In the genomic region with DNA sequence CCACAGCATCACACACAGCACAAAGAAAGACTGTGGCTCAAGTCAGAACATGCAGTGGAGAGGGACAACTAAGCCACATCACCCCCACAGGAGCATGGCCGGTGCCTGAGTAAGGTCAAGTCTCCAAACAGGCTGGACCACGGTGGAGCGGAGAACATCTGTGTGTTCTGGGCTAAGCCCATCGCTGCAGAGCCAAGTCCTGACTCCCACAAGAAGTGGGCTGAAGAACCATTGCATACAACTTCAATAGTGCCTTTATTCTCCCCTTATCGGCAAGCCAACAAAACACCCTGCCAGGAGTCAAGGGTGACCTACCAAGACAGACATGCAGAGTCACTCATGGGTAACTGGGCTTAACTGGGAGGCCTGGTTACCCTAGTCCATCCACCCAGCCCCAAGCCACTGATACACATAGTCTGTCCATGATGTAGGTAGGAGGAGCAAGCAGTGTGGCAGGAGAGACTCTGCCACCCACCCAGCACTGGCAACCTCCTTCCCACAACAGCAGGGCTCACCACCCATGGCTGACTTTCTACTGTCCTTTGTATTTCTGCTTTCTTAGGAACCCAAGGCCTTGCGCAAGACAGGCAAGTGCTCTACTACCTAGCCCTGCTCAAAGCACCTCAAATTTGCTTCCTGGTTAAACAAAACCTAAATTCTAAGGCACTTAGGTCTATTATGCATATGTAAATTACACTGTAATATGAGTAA, we compare ENCODE assay signal across 11 mouse cellular contexts. TPM values are rescaled to one million over a fixed set of nuclear protein-coding genes. Genes with fewer than 3 reads are reported as not detected.
A peak's percentile ranks its signal among the peaks of the same experiment; 100 is the strongest.
DNase-seq lines count a peak whose midpoint lies in the region; ATAC-seq and TF ChIP-seq lines count a peak whose summit lies in the region.
"Had no signal": no experiment of that assay in that cellular context is flagged by ENCODE, and none has a peak within 500 bp of the region (broad histone marks: within the 10 kb centered on the region; RNA-seq: fewer than 3 reads in every experiment).

No protein-coding gene starts in this region.

- no peaks in the 10 kb centered on the region for H3K27me3 ChIP-seq in heart, embryonic 11.5 days (ENCODE audit: control insufficient read depth, insufficient read depth, low read length)
- no peaks in the 10 kb centered on the region for H3K27me3 ChIP-seq in spleen, adult 2 months (ENCODE audit: control insufficient read depth, insufficient read depth, low read length)
- no peaks in the 10 kb centered on the region for H3K27me3 ChIP-seq in heart, postnatal 0 days (ENCODE audit: control insufficient read depth, insufficient read depth, low read length)
- no peaks in the 10 kb centered on the region for H3K27me3 ChIP-seq in stomach, embryonic 16.5 days (ENCODE audit: control insufficient read depth, insufficient read depth, low read length)

- intact Hi-C loops in left cerebral cortex, adult 2 months (cut with DNase I): no loop called here

- no peak for ATAC-seq in heart, embryonic 11.5 days (replicated peaks; ENCODE audit: insufficient number of reproducible peaks, low FRiP score, low TSS enrichment)
- no peak for ATAC-seq in heart, postnatal 0 days (ENCODE audit: insufficient read depth, low read depth)
- no peak for ATAC-seq in stomach, embryonic 16.5 days (ENCODE audit: insufficient read depth, low FRiP score)

- no peak for TF ChIP-seq CTCF in spleen, adult 2 months (IDR thresholded peaks at IDR 0.05; ENCODE audit: extremely low read depth, insufficient read depth, insufficient read length, insufficient replicate concordance)
- no peak for TF ChIP-seq CTCF in heart, postnatal 0 days (IDR thresholded peaks at IDR 0.05; ENCODE audit: low read depth)
- no peak for TF ChIP-seq CTCF in left cerebral cortex, adult 2 months (IDR thresholded peaks at IDR 0.05)

- no peak for DNase-seq in heart, adult 9 months (ENCODE audit: low spot score in 2 of 2)
- DNase-seq in spleen, adult 2 months (ENCODE audit: low read depth in 1 of 2, low spot score in 2 of 2): no peak
- no peak for DNase-seq in spleen, postnatal 10 days (ENCODE audit: low spot score in 2 of 2)
- no peak for DNase-seq in heart, postnatal 0 days (ENCODE audit: low spot score)
- DNase-seq in right cerebral cortex, postnatal 4 days: no peak
- no peak for DNase-seq in left cerebral cortex, adult 2 months (ENCODE audit: extremely low spot score in 1 of 2, low spot score in 2 of 2)
- DNase-seq: thymus, postnatal 25 days had no signal

- no peak overlapping the region for H3K9ac ChIP-seq in heart, embryonic 11.5 days (ENCODE audit: low read depth, low read length)
- H3K9ac ChIP-seq in heart, postnatal 0 days (replicated peaks; ENCODE audit: low read depth, low read length): no peak overlapping the region
- no peak overlapping the region for H3K9ac ChIP-seq in stomach, embryonic 16.5 days (ENCODE audit: low read length)
- H3K9ac ChIP-seq: liver, embryonic 13.5 days had no signal

- no peak for TF ChIP-seq POLR2A in spleen, adult 2 months (IDR thresholded peaks at IDR 0.05; ENCODE audit: low read depth, low read length)

- H3K9me3 ChIP-seq in heart, embryonic 11.5 days (replicated peaks; ENCODE audit: control insufficient read depth, low read length): no peaks in the 10 kb centered on the region
- no peaks in the 10 kb centered on the region for H3K9me3 ChIP-seq in heart, postnatal 0 days (replicated peaks; ENCODE audit: control insufficient read depth, low read length)
- H3K9me3 ChIP-seq in stomach, embryonic 16.5 days (replicated peaks; ENCODE audit: control insufficient read depth, low read length): no peaks in the 10 kb centered on the region
- H3K9me3 ChIP-seq: liver, embryonic 13.5 days had no signal

- 66% methylated on average over 6 of the region's 6 CpGs for WGBS in heart, embryonic 11.5 days (ENCODE audit: insufficient replicate concordance)
- WGBS in spleen, adult 2 months: 78% methylated on average over 6 of the region's 6 CpGs
- WGBS in heart, postnatal 0 days: 60% methylated on average over 6 of the region's 6 CpGs
- 74% methylated on average over 6 of the region's 6 CpGs for WGBS in stomach, embryonic 16.5 days

- H3K36me3 ChIP-seq in heart, embryonic 11.5 days (ENCODE audit: control insufficient read depth, insufficient read depth, low read length): 0 out of 2 replicates have a peak, but pooled peaks cover 2% of the 10 kb centered on the region
- H3K36me3 ChIP-seq in spleen, adult 2 months (ENCODE audit: control insufficient read depth, insufficient read depth, low read length): no peaks in the 10 kb centered on the region
- H3K36me3 ChIP-seq in heart, postnatal 0 days (replicated peaks; ENCODE audit: control insufficient read depth, insufficient read depth, low read length): no peaks in the 10 kb centered on the region; the same call in 1 of the 2 replicates
- no peaks in the 10 kb centered on the region for H3K36me3 ChIP-seq in stomach, embryonic 16.5 days (ENCODE audit: control insufficient read depth, insufficient read depth, low read length)
- H3K36me3 ChIP-seq: liver, embryonic 13.5 days had no signal

- H3K4me1 ChIP-seq in heart, embryonic 11.5 days (ENCODE audit: control insufficient read depth, insufficient read depth, low read length): peaks cover 71% of the 10 kb centered on the region
- H3K4me1 ChIP-seq in spleen, adult 2 months (ENCODE audit: control insufficient read depth, insufficient read depth, insufficient read length): peaks cover 6% of the 10 kb centered on the region; the same call in 1 of the 2 replicates
- peaks cover 65% of the 10 kb centered on the region for H3K4me1 ChIP-seq in heart, postnatal 0 days (ENCODE audit: control insufficient read depth, insufficient read depth)
- H3K4me1 ChIP-seq in stomach, embryonic 16.5 days (ENCODE audit: control insufficient read depth, insufficient read depth, low read length): peaks cover 16% of the 10 kb centered on the region

- no peak overlapping the region for H3K4me2 ChIP-seq in heart, embryonic 11.5 days
- H3K4me2 ChIP-seq in heart, postnatal 0 days (ENCODE audit: low read depth, low read length): no peak overlapping the region
- H3K4me2 ChIP-seq in stomach, embryonic 16.5 days (ENCODE audit: low read depth, low read length): no peak overlapping the region
- H3K4me2 ChIP-seq: liver, embryonic 13.5 days had no signal

- H3K4me3 ChIP-seq in heart, embryonic 11.5 days (ENCODE audit: low read depth, low read length): no peak overlapping the region
- H3K4me3 ChIP-seq in spleen, adult 2 months (ENCODE audit: extremely low read depth, insufficient read depth, insufficient read length): no peak overlapping the region
- no peak overlapping the region for H3K4me3 ChIP-seq in heart, postnatal 0 days (ENCODE audit: low read depth, low read length)
- H3K4me3 ChIP-seq in stomach, embryonic 16.5 days (replicated peaks; ENCODE audit: low read length): no peak overlapping the region
- H3K4me3 ChIP-seq in left cerebral cortex, adult 2 months: no peak overlapping the region
- H3K4me3 ChIP-seq: liver, embryonic 13.5 days had no signal

- H3K27ac ChIP-seq in heart, embryonic 11.5 days (ENCODE audit: low read depth, low read length): peak overlapping the region; percentile 65
- peak overlapping the region; percentile 17; the same call in 1 of the 2 replicates for H3K27ac ChIP-seq in spleen, adult 2 months (ENCODE audit: insufficient read depth, low read length)
- H3K27ac ChIP-seq in heart, postnatal 0 days (ENCODE audit: low read depth): peak overlapping the region; percentile 56
- 0 out of 2 replicates have a peak overlapping the region, but pooled peaks have one; percentile 3 for H3K27ac ChIP-seq in stomach, embryonic 16.5 days (ENCODE audit: low read length)
- H3K27ac ChIP-seq in left cerebral cortex, adult 2 months: no peak overlapping the region; the same call in 1 of the 2 replicates
- H3K27ac ChIP-seq: liver, embryonic 13.5 days had no signal

- TF ChIP-seq EP300 in heart, postnatal 0 days (IDR thresholded peaks at IDR 0.05; ENCODE audit: low read depth): no peak

RNA-seq across cellular contexts. Expression of gene Pald1, which starts 8.4 kb away (rescaled TPM):
- 17.5 and 22.5 TPM in 2 replicates for polyA plus RNA-seq in heart, embryonic 11.5 days (2014; fragmentation: Nextera tagmentation; extraction: Ambion mirVana)
- 11.7 and 15.0 TPM in 2 replicates for polyA plus RNA-seq in spleen, adult 2 months (2012; rRNA removed)
- total RNA-seq in heart, postnatal 0 days (2014; rRNA removed; ENCODE audit: low replicate concordance): 27.7 and 66.8 TPM in 2 replicates
- polyA plus RNA-seq in heart, postnatal 0 days (2015; fragmentation: Nextera tagmentation; extraction: Ambion mirVana): 13.8 and 17.9 TPM in 2 replicates
- polyA plus RNA-seq in stomach, embryonic 16.5 days (2015; fragmentation: Nextera tagmentation; extraction: Ambion mirVana): 17.0 and 18.1 TPM in 2 replicates
- 1 to 10 TPM; 8.1 to 8.3 TPM for total RNA-seq in left cerebral cortex, adult 2 months (2021)

RNA-seq across cellular contexts. Expression of gene Nodal, which starts 42.8 kb away (rescaled TPM):
- polyA plus RNA-seq in heart, embryonic 11.5 days (2014; fragmentation: Nextera tagmentation; extraction: Ambion mirVana): not detected in 2 replicates
- 0.14 and 0.19 TPM in 2 replicates for polyA plus RNA-seq in spleen, adult 2 months (2012; rRNA removed)
- total RNA-seq in heart, postnatal 0 days (2014; rRNA removed; ENCODE audit: low replicate concordance): 0.12 TPM in 1 of 2 replicates, not detected in the other
- polyA plus RNA-seq in heart, postnatal 0 days (2015; fragmentation: Nextera tagmentation; extraction: Ambion mirVana): 0.23 and 0.45 TPM in 2 replicates
- 0.21 and 0.31 TPM in 2 replicates for polyA plus RNA-seq in stomach, embryonic 16.5 days (2015; fragmentation: Nextera tagmentation; extraction: Ambion mirVana)
- not detected for total RNA-seq in left cerebral cortex, adult 2 months (2021)
- total RNA-seq: hematopoietic stem cell, adult 5-6 weeks had no signal
